Mouse (Mus musculus) CD4-positive naive resting alpha-beta T cell, adult 76 days (primary cell): Measurements from ENCODE around the gene Snrpd2. TPM values are rescaled to one million over a fixed set of nuclear protein-coding genes. Genes with fewer than 3 reads are reported as not detected.

Source experiments
- total RNA-seq: library from RNA; stranded (reverse); gene quantifications from one replicate; pipeline ENCODE4 v1.2.4, GENCODE M21; 2023

Gene Snrpd2
- 62.7 TPM for total RNA-seq

GRCm38 (mm10) chr7:19149626-19150025 lies at the start of gene Snrpd2:
Gene Snrpd2, plus strand, starts transcription at chr7:19149722.

GRCm38 (mm10) chr7:19118028-19118771 lies 31.3 kb upstream of the Snrpd2 start, which contains the start of gene Gm4969:
Gene Gm4969, minus strand, starts transcription at chr7:19118368.

GRCm38 (mm10) chr7:19119631-19120429 lies 29.7 kb upstream of the Snrpd2 start, which contains the start of gene Fbxo46:
Gene Fbxo46, plus strand, starts transcription at chr7:19119859.

GRCm38 (mm10) chr7:19148875-19149541 lies 514 bp upstream of the Snrpd2 start, which contains the start of gene Qpctl:
Gene Qpctl, minus strand, starts transcription at chr7:19149291.

GRCm38 (mm10) chr7:19165656-19166423 lies 16.3 kb downstream of the Snrpd2 start, which contains the start of gene Gipr:
Gene Gipr, minus strand, starts transcription at chr7:19166127.

GRCm38 (mm10) chr7:19175708-19176515 lies 26.4 kb downstream of the Snrpd2 start, which contains the start of gene Eml2:
Gene Eml2, plus strand, starts transcription at chr7:19176421.

Other genes with a start within 250 kb of the Snrpd2 start
- gene Ccdc61, start 239.3 kb upstream of the Snrpd2 start, total RNA-seq: 17.1 TPM
- not detected for gene Nova2, start 223.8 kb upstream of the Snrpd2 start, total RNA-seq
- gene Nanos2, start 162.3 kb upstream of the Snrpd2 start, total RNA-seq: not detected
- 0.67 TPM for gene Mypop, start 158.5 kb upstream of the Snrpd2 start, total RNA-seq
- gene Irf2bp1, start 145.7 kb upstream of the Snrpd2 start, total RNA-seq: 25.1 TPM
- not detected for gene Foxa3, start 126.2 kb upstream of the Snrpd2 start, total RNA-seq
- 90.4 TPM for gene Sympk, start 125.3 kb upstream of the Snrpd2 start, total RNA-seq
- gene Rsph6a, start 95.0 kb upstream of the Snrpd2 start, total RNA-seq: not detected
- gene Dmwd, start 73.5 kb upstream of the Snrpd2 start, total RNA-seq: 1.1 TPM
- 3.8 TPM for gene Dmpk, start 65.9 kb upstream of the Snrpd2 start, total RNA-seq
- gene Six5, start 55.1 kb upstream of the Snrpd2 start, total RNA-seq: not detected
- gene Gm4969, start 31.4 kb upstream of the Snrpd2 start, total RNA-seq: not detected
- gene Fbxo46, start 29.9 kb upstream of the Snrpd2 start, total RNA-seq: 15.4 TPM
- gene Qpctl, start 431 bp upstream of the Snrpd2 start, total RNA-seq: 12.2 TPM
- not detected for gene Gipr, start 16.4 kb downstream of the Snrpd2 start, total RNA-seq
- gene Eml2, start 26.7 kb downstream of the Snrpd2 start, total RNA-seq: 16.0 TPM
- not detected for gene Gpr4, start 62.8 kb downstream of the Snrpd2 start, total RNA-seq
- gene Opa3, start 78.6 kb downstream of the Snrpd2 start, total RNA-seq: 42.1 TPM
- gene Vasp, start 122.1 kb downstream of the Snrpd2 start, total RNA-seq: 262 TPM
- 0.76 TPM for gene Ppm1n, start 130.3 kb downstream of the Snrpd2 start, total RNA-seq
- not detected for gene Rtn2, start 132.9 kb downstream of the Snrpd2 start, total RNA-seq
- 701 TPM for gene Fosb, start 160.3 kb downstream of the Snrpd2 start, total RNA-seq
- gene Ercc1, start 195.1 kb downstream of the Snrpd2 start, total RNA-seq: 67.1 TPM
- 9.0 TPM for gene Cd3eap, start 209.8 kb downstream of the Snrpd2 start, total RNA-seq
- 1.3 TPM for gene Ppp1r13l, start 210.0 kb downstream of the Snrpd2 start, total RNA-seq
- gene Ercc2, start 232.3 kb downstream of the Snrpd2 start, total RNA-seq: 69.8 TPM